Mouse (Mus musculus) spleen, postnatal 10 days (tissue): ENCODE measurements around the gene Olfr1062.
"Not testable (repeated sequence)": the region's sequence is repeated elsewhere in the genome, so short reads cannot be mapped to it uniquely, and the experiment has no call there.

Experiments
- DNase-seq, 2 experiments: peaks; one replicate each; pipeline ENCODE4 v3.0.0; 2021 to 2022; ENCODE audit warnings: low spot score in 2 of 2

The Olfr1062 gene

DNA sequence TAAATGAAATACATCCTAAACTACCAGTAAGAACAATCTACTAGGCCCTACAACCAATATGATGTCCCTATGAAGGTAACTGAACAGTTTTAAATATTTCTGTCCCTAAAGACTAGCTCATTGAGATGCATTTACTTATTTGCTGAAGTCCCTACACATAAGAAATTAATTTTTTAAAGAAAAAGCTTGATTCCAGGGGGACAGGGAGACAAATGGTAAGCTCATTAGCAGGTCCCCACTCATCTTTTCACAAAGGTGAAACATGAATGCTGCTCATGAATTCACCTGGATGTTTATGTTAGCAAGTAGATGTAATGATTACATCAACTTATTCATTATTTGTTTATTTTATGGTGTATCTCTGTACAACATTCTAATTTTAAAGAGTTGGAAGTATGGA is at the start of gene Olfr1062:
Olfr1062 (minus strand) TSS at position 101 of the 400 bp plus-strand sequence.
- not testable (repeated sequence) for DNase-seq

DNA sequence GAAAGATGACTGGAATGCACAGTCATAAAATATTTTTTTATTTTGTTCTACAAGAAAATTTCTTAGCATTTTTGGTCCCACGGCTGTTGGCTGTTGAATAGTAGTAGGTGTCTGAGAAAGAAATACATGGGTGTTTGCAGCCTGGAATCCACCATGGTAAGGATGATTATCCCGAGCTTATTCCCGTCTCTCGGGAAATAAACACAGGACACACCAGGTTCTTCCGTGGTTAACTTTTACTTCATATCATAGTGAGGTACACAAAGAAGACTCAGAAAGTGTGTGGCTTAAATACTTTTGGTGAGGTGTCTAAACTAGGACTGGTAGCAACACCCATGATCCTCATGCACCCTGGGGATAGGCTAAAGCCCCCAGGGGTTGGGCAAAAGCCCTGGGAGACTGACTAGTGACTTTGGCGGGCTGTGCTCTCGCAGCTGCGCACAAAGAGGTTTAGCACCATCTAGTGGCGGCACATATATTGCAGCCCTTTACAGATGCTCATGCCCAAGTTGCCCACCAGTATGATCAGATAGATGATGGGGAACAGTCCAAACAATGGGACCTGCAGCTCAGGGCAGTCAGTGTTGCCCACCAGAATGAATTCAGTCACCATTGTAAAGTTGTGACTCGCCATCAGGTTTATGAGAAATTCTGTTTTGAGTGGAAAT is 38.0 kb upstream of the Olfr1062 start:
- DNase-seq = peak in 1 of 2 experiments; percentile 30

DNA sequence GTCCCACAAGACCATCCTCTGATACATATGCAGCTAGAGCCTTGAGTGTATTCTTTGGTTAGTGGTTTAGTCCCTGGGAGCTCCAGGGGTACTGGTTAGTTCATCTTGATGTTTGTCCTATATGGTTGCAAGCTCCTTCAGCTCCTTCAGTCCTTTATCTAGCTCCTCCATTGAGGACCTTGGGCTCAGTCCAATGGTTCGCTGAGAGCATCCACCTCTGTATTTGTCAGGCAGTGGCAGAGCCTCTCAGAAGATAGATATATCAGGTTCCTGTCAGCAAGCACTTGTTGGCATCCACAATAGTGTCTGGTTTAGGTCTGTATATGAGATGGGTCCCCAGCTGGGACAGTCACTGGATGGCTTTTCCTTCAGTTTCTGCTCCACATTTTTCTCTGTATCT is 33.9 kb upstream of the Olfr1062 start:
- DNase-seq = no peak

DNA sequence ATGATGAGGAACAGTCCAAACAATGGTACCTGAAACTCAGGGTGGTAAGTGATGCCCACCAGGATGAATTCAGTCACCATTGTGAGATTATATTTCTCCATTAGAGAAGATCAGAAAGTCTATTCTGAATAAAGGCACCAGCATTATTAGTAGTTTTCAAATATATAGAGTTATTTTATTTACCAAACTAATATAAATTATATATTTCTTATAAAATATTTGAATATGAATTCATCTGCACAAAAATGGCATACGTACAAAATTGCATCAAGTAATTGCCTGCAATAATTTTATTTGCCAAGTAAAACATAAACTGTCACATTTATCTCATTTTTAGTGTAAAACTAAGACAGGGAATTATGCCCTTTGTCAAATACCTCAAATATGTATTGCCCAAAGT is 29.6 kb upstream of the Olfr1062 start, which contains the start of gene Olfr1066:
Olfr1066 (minus strand) TSS at position 101 of the 400 bp plus-strand sequence.
- DNase-seq = no peak

DNA sequence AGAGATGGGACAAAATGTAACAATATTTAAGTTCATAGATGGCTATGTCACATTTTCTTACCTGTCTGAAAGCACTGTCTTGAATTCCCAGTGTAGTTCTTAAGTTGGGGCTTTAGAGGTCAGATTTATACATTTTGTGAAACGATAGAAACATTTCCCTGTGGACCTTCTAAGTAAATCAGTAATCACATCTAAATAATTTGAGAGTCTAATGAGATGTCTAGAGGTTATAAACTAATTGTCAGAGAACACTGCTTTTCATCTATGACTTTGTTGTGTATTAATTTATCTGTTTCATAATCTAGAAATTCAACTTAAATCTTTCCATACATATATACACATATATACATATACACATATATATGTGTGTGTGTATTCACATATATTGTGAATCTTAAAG is 23.9 kb upstream of the Olfr1062 start, which contains the start of gene Olfr1065:
Olfr1065 (minus strand) TSS at position 101 of the 400 bp plus-strand sequence.
- not testable (repeated sequence) for DNase-seq

DNA sequence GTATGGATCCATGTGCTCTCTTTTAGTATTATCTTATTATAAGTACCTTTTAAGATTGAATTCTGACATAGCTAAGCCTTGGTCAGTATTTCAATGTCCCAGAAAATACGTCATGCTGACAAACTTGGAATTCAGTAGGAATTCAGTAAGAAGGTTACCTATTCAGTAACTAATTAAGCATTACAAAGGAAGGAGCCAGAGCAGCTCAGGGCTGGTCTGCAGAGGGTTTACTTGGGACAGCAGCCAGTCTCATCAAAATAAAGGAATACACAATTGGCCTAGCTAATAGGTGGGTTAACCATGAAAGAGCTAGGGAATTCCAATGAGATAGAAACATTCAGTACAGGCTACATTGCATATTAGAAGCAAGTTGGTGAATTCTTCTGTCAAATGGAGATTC is 15.6 kb upstream of the Olfr1062 start:
- DNase-seq = not testable (repeated sequence)

DNA sequence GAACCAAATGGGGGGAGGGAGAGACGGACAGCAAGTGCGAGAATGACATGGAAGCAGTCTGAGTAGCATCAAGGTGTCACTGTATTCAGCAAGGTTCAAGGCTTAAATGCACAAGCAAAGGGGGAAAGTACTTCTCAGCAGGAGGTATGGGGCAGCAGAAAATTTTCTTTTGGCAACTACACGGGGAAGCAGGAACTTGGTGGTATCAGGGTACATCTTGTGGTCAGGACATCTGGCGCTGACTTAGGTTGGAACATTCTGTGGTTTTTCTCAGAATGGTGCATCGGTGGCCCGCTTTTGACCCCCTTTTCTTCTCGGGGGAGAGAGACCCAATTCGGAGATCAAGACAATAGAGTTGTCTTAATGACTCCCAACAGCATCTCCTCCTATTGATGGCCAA is 2.0 kb upstream of the Olfr1062 start:
- not testable (repeated sequence) for DNase-seq

DNA sequence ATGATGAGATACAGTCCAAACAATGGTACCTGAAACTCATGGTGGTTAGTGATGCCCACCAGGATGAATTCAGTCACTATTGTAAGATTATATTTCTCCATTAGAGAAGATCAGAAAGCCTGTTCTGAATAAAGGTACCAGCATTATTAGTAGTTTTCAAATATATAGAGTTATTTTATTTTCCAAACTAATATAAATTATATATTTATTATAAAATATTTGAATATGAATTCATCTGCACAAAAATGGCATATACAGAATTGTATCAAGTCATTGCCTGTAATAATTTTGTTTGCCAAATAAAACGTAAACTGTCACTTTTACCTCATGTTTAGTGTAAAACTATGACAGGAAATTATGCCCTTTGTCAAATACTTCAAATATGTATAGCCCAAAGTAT is 12.6 kb downstream of the Olfr1062 start, which contains the start of gene Olfr1061:
Olfr1061 (minus strand) TSS at position 101 of the 400 bp plus-strand sequence.
- DNase-seq = no peak

DNA sequence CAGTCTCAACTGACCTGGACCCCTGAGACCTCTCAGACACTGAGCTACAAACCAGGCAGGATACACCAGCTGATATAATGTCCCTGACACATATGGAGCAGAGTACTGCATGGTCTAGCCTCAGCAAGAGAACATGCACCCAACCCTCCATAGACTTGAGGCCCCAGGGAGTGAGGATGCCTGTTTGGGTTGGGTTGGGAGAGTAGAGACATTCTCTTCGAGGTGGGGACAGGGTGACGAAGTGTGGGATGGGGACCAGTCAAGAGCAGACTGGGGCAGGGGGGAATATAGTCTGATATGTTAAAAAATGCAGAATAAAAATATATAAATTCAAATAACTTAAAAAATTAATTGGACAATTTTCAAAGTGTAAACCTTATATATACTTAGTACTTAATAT is 31.4 kb downstream of the Olfr1062 start:
- DNase-seq = no peak

DNA sequence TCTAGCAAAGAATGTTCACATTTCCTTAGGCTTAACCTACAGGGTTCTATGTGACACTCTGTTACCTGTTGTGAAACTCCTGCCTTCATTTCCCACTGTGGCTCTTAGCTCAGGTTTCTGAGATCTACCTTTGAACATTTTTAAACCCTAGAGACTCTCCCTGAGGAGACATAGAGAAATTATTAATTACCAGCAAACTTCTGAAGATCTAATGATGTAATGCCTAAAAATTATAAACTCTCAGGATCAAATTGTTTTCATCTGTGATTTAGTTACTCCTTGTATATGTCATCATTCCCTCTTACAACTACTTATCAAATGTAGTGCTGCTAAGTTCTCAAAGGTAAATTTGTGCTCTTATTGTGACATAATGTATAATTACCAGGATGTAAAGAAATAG is 38.1 kb downstream of the Olfr1062 start, which contains the start of gene Olfr1058:
Olfr1058 (minus strand) TSS at position 101 of the 400 bp plus-strand sequence.
- not testable (repeated sequence) for DNase-seq

DNA sequence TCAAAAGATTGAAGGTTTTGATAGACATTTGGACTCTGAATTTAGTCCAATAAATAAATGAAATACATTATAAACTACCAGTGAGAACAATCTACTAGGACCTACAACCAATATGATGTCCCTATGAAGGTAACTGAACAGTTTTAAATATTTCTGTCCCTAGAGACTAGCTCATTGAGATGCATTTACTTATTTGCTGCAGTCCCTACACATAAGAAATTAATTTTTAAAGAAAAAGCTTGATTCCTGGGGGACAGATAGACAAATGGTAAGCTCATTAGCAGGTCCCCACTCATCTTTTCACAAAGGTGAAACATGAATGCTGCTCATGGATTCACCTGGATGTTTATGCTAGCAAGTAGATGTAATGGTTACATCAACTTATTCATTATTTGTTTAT is 48.3 kb downstream of the Olfr1062 start, which contains the start of gene Olfr1057:
Olfr1057 (minus strand) TSS at position 101 of the 400 bp plus-strand sequence.
- DNase-seq = no peak
